Mouse (Mus musculus): ENCODE data around the gene Rnf41. TPM values are rescaled to one million over a fixed set of nuclear protein-coding genes. Genes with fewer than 3 reads are reported as not detected.

Rnf41 gene
- polyA plus RNA-seq, 2 experiments, result 4.8 to 5.9 TPM

- DNase-seq (ENCODE audit: low read depth in 3 of 3, low spot score in 3 of 3) (no peak), ATAC-seq (ENCODE audit: insufficient read depth) (no peak)
- WGBS (ENCODE audit: insufficient replicate concordance), result 83% methylated on average over 6 of the region's 6 CpGs
- H3K4me2 ChIP-seq (ENCODE audit: low read depth), result no peak overlapping the region
- H3K9ac ChIP-seq (replicated peaks), result no peak overlapping the region
- no peaks in the 10 kb centered on the region for H3K27me3 ChIP-seq (ENCODE audit: control insufficient read depth, insufficient read depth, low read length)
- H3K36me3 ChIP-seq (replicated peaks; ENCODE audit: control insufficient read depth, insufficient read depth, low read depth), result peaks cover 11% of the 10 kb centered on the region
- TF ChIP-seq EP300 (IDR thresholded peaks at IDR 0.05; ENCODE audit: low read depth) (no peak), CTCF (IDR thresholded peaks at IDR 0.05; ENCODE audit: low read depth) (no peak)
- H3K27ac ChIP-seq, result no peak overlapping the region
- H3K4me3 ChIP-seq (ENCODE audit: insufficient read depth in 1 of 2, low read depth in 2 of 2, low read length in 2 of 2), result no peak overlapping the region
- no peaks in the 10 kb centered on the region for H3K9me3 ChIP-seq (ENCODE audit: control insufficient read depth, low read length)
- peaks cover 5 to 19% of the 10 kb centered on the region in 2 experiments for H3K4me1 ChIP-seq (replicated peaks; ENCODE audit: control insufficient read depth in 2 of 2, insufficient read depth in 2 of 2, low read length in 1 of 2)
Observed at GRCm38 (mm10) chr10:128457676-128458075, 46.2 kb downstream of the Rnf41 start.

- Histone ChIP-seq H3K9me3 (ENCODE audit: control insufficient read depth, low read length) (no peaks in the 10 kb centered on the region), H3K27ac (peak overlapping the region; percentile 78), H3K9ac (replicated peaks) (peak overlapping the region; percentile 94), H3K4me1 (replicated peaks; ENCODE audit: control insufficient read depth in 2 of 2, insufficient read depth in 2 of 2, low read length in 1 of 2) (peaks cover 5 to 19% of the 10 kb centered on the region in 2 experiments), H3K36me3 (replicated peaks; ENCODE audit: control insufficient read depth, insufficient read depth, low read depth) (peaks cover 17% of the 10 kb centered on the region), H3K4me2 (ENCODE audit: low read depth) (peak overlapping the region; percentile 88), H3K4me3 (ENCODE audit: insufficient read depth in 1 of 2, low read depth in 2 of 2, low read length in 2 of 2) (peak overlapping the region; percentile 75 to 89), H3K27me3 (ENCODE audit: control insufficient read depth, insufficient read depth, low read length) (no peaks in the 10 kb centered on the region)
- DNase-seq (ENCODE audit: low read depth in 3 of 3, low spot score in 3 of 3), result peak; percentile 74 to 76 (median 74)
- under 1% methylated on average over 29 of the region's 29 CpGs for WGBS (ENCODE audit: insufficient replicate concordance)
- ATAC-seq (ENCODE audit: insufficient read depth), result peak; percentile 61
- TF ChIP-seq CTCF (IDR thresholded peaks at IDR 0.05; ENCODE audit: low read depth), result no peak
- TF ChIP-seq EP300 (IDR thresholded peaks at IDR 0.05; ENCODE audit: low read depth), result no peak; the same call in 1 of the 2 replicates
Observed at GRCm38 (mm10) chr10:128458348-128458718, 46.9 kb downstream of the Rnf41 start.

GRCm38 (mm10) chr10:128458719-128459408 lies 47.4 kb downstream of the Rnf41 start, which contains the start of gene Smarcc2:
TSS of gene Smarcc2 (plus strand) at chr10:128459248.
- Histone ChIP-seq H3K4me3 (ENCODE audit: insufficient read depth in 1 of 2, low read depth in 2 of 2, low read length in 2 of 2) (peak within 1 kb of the TSS; percentile 75 to 89), H3K36me3 (replicated peaks; ENCODE audit: control insufficient read depth, insufficient read depth, low read depth) (peaks cover 22% of the 10 kb centered on the region), H3K27ac (peak within 1 kb of the TSS; percentile 88), H3K27me3 (ENCODE audit: control insufficient read depth, insufficient read depth, low read length) (no peaks in the 10 kb centered on the region), H3K9ac (replicated peaks) (peak within 1 kb of the TSS; percentile 94), H3K4me2 (ENCODE audit: low read depth) (peak within 1 kb of the TSS; percentile 88), H3K9me3 (ENCODE audit: control insufficient read depth, low read length) (no peaks in the 10 kb centered on the region), H3K4me1 (replicated peaks; ENCODE audit: control insufficient read depth in 2 of 2, insufficient read depth in 2 of 2, low read length in 1 of 2) (peaks cover 5 to 19% of the 10 kb centered on the region in 2 experiments)
- no peak for TF ChIP-seq CTCF (IDR thresholded peaks at IDR 0.05; ENCODE audit: low read depth)
- no peak for TF ChIP-seq EP300 (IDR thresholded peaks at IDR 0.05; ENCODE audit: low read depth)
- DNase-seq (ENCODE audit: low read depth in 3 of 3, low spot score in 3 of 3), result peak; percentile 66 to 69 (median 68)
- ATAC-seq (ENCODE audit: insufficient read depth), result peak; percentile 81
- under 1% methylated on average over 86 of the region's 86 CpGs for WGBS (ENCODE audit: insufficient replicate concordance)

GRCm38 (mm10) chr10:128459409-128460269 lies 48.2 kb downstream of the Rnf41 start:
- peak overlapping the region; percentile 75 to 89 for H3K4me3 ChIP-seq (ENCODE audit: insufficient read depth in 1 of 2, low read depth in 2 of 2, low read length in 2 of 2)
- WGBS (ENCODE audit: insufficient replicate concordance), result under 1% methylated on average over 50 of the region's 67 CpGs
- H3K36me3 ChIP-seq (replicated peaks; ENCODE audit: control insufficient read depth, insufficient read depth, low read depth), result peaks cover 30% of the 10 kb centered on the region
- H3K9me3 ChIP-seq (ENCODE audit: control insufficient read depth, low read length), result no peaks in the 10 kb centered on the region
- ATAC-seq (ENCODE audit: insufficient read depth), result peak; percentile 79
- peak overlapping the region; percentile 88 for H3K4me2 ChIP-seq (ENCODE audit: low read depth)
- H3K27me3 ChIP-seq (ENCODE audit: control insufficient read depth, insufficient read depth, low read length), result no peaks in the 10 kb centered on the region
- peaks cover 5 to 19% of the 10 kb centered on the region in 2 experiments for H3K4me1 ChIP-seq (replicated peaks; ENCODE audit: control insufficient read depth in 2 of 2, insufficient read depth in 2 of 2, low read length in 1 of 2)
- peak overlapping the region; percentile 88 for H3K27ac ChIP-seq
- DNase-seq (ENCODE audit: low read depth in 3 of 3, low spot score in 3 of 3), result peak; percentile 34 to 41 (median 39)
- TF ChIP-seq EP300 (IDR thresholded peaks at IDR 0.05; ENCODE audit: low read depth), result 0 out of 2 replicates have a peak, but pooled peaks have one; percentile 12
- TF ChIP-seq CTCF (IDR thresholded peaks at IDR 0.05; ENCODE audit: low read depth), result no peak
- peak overlapping the region; percentile 94 for H3K9ac ChIP-seq (replicated peaks)

GRCm38 (mm10) chr10:128460270-128460630 lies 48.8 kb downstream of the Rnf41 start:
- 25% methylated on average over 5 of the region's 5 CpGs for WGBS (ENCODE audit: insufficient replicate concordance)
- Histone ChIP-seq H3K4me3 (ENCODE audit: insufficient read depth in 1 of 2, low read depth in 2 of 2, low read length in 2 of 2) (peak overlapping the region; percentile 75 to 86), H3K9ac (replicated peaks) (peak overlapping the region; percentile 94), H3K4me2 (ENCODE audit: low read depth) (peak overlapping the region; percentile 88), H3K27me3 (ENCODE audit: control insufficient read depth, insufficient read depth, low read length) (no peaks in the 10 kb centered on the region), H3K36me3 (replicated peaks; ENCODE audit: control insufficient read depth, insufficient read depth, low read depth) (peaks cover 35% of the 10 kb centered on the region), H3K4me1 (replicated peaks; ENCODE audit: control insufficient read depth in 2 of 2, insufficient read depth in 2 of 2, low read length in 1 of 2) (peaks cover 5 to 14% of the 10 kb centered on the region in 2 experiments), H3K9me3 (ENCODE audit: control insufficient read depth, low read length) (no peaks in the 10 kb centered on the region), H3K27ac (peak overlapping the region; percentile 88)
- no peak for ATAC-seq (ENCODE audit: insufficient read depth)
- DNase-seq (ENCODE audit: low read depth in 3 of 3, low spot score in 3 of 3), result no peak
- TF ChIP-seq CTCF (IDR thresholded peaks at IDR 0.05; ENCODE audit: low read depth), result no peak
- no peak for TF ChIP-seq EP300 (IDR thresholded peaks at IDR 0.05; ENCODE audit: low read depth)
